Mouse (Mus musculus): Measurements from ENCODE around the gene Sec14l2. TPM values are rescaled to one million over a fixed set of nuclear protein-coding genes. Genes with fewer than 3 reads are reported as not detected.

Gene Sec14l2
- total RNA-seq, 2 experiments from 2014 or later, result 1.4 to 2.3 TPM

DNA sequence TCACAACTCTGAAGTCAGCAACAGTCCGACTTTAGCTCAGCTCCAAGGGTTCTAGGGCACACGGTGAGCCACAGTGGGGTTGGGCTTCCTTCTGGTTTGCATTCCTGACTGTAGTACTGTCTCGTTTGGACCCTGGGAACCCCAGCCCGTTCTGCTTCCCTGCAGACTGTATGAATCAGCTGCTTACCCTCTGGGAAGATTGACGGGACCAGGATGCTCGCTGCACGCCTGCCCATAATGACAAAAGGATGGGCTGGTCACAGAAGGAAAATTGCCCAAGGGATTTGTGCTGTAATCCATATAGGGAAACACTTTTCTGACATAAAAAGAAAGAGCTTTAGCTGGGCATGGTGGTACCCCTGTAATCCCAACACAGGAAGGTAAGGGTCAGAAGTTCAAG lies 24.4 kb downstream of the Sec14l2 start:
- DNase-seq, result no peak

DNA sequence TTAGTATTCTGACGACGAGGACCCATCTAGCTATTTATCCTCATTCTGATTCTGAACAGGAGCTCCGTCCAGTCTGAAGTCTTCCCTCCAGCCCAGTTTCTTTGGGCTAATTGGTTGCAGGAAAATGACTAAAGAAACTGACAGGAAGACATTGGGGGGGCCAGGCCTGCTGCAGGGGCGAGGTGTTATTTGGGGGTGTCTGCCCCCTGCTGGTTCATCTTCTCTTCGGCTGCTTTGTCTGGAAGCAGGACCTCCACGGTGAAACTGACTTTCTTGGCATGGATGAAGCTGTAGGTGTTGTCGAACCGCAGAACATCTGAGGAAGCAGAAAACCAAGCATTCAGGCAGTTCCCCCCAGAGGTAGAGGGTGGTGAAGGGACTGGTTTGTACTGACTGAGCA lies 25.1 kb downstream of the Sec14l2 start:
- DNase-seq, result no peak

DNA sequence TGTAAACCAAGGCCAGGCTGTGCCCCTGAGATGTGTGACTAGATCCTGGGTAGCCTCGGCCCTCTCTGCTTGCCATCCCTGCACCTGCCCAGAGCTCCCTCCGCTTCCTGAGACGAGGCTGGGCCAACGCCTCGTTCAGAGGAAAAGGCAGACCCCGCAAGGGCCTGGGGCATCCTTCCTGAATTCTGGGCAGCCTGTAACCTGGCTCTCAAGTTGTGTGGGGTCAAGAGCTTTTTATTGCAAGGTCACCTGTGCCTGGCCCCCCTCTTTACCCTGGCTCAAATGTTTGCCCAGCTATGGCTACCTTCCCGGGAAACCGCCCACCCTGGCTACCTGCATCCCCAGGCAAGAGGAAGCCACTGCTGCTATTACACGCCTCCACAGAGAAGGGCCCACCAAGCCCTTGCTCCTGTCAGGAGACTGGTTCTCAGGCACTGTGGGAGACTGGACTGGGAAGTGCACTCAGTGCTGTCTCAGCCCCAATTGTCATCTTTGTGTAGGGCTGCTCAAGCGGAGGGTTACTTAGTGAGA lies 26.1 kb downstream of the Sec14l2 start:
- no peak for DNase-seq

DNA sequence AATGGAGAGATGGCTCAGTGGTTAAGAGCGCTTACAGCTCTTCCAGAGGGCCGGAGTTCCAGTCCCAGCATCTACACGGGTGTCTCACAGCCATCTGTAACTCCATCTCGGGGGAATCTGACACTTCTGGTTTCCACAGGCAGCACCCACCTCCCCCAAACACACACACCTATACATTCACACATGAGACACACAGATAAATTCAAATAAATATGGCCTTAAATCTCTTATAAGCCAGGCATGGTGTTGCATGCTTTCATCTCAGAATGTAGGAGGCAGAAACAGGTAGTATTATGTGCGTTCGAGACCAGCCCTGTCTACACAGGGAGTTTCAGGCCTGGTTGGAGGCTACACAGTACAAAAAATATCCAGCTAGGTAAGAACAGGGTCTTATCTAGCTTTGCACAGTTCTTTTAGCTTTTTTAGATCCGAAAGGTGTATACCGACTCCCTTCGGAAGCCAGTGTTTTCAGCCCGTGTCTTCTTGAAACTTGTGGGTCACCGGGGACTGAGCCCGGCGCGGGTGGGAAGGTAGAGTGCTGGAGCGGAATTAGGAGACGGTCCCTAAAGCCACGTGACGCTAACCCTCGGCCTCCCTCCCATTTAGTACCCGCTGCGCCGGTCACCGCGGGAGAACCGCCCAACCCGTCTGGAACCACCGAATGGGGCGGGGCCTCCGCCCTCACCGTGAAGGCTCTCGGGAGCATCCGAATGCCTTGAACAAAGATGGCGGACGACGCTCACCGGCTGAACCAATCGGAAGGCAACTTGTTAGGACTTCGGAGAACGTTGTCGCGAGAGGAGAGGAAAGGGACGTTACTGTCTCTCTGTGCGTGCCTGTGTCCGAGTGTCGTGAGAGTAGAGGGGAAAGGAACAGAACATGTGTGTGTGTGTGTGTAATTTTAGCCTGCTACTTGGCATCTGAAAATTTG lies 26.9 kb downstream of the Sec14l2 start:
- peak; percentile 96 for DNase-seq

DNA sequence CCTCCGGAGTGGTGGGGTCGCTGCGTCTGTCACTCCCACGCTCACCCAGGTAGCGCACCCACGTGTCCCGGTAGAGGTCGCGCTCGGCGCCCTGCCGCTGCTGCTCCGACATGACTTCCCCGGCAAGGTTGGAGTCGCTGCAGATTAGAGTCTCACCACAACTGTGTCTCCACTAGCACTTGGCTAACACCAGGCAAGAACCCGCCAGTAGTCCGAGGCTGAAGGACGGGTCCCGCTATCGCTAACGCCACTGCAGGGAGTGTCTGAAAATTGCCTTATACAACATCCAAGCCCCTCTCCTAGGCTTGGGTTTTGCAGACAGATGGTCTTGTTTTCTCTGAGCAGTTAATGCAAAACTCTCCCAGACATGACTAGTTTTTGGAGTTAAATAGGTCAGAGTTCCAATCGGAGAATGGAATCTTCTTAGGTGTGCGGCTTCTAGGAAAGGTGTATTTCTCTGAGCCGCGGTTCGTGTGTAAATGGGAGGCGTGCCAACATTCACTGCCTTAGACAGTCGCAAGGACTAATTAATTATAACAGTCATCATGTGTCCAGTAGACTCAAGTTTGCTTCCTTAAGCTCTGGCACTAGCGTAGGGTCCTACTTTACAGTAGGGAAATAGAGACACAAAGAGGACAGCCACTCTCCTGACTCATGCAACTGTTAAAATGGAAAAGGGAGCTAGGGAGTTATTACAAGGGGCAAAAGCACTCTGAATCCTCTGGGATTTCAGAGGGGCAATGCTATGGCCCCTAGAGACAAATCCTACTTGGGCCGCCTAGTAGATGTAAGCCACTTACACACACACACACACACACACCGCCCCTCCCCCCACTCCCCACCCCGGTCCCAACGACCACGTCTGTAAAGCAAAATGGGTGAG lies 27.8 kb downstream of the Sec14l2 start, which contains the start of gene Mtfp1:
Gene Mtfp1, minus strand, starts transcription at position 275 of the 883 bp plus-strand sequence.
- DNase-seq, result peak; percentile 53

DNA sequence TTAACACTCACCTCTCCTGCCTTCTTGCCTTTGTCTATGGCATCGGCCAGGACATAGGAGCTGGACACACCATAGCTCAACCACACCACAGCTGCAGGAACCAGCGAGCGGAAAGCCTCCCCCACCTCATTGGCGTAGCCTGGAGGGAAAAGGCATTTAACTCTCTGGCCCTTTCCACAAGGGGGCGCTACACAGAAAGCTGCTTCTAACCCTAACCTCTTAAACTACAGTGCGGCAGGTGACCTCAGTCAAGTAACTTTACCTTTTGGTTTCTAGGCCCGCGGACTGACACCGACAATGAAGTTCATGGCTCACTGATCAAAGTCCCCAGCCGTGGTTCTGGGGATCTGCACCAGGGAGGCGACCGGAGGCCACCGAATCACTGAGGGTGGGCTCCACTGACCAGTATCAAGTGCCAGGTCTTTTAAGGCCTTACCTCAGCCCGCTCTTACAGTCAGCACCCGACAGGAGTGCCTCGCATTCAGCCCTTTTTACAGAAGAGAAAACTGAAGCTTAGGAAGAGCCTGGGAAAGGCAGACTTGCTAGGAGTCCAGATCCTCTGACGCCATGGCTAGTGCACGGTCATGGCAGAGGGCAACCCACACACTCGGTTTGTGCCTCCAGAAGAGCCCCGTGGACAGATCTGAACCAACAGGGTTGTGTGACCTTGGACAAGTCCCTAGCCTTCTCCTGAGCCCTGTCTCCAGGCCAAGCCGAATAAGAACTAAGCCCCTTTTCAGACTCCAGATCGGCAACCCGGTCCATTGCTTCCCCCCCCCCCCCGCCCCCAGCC lies 28.6 kb downstream of the Sec14l2 start:
- peak; percentile 61 for DNase-seq

DNA sequence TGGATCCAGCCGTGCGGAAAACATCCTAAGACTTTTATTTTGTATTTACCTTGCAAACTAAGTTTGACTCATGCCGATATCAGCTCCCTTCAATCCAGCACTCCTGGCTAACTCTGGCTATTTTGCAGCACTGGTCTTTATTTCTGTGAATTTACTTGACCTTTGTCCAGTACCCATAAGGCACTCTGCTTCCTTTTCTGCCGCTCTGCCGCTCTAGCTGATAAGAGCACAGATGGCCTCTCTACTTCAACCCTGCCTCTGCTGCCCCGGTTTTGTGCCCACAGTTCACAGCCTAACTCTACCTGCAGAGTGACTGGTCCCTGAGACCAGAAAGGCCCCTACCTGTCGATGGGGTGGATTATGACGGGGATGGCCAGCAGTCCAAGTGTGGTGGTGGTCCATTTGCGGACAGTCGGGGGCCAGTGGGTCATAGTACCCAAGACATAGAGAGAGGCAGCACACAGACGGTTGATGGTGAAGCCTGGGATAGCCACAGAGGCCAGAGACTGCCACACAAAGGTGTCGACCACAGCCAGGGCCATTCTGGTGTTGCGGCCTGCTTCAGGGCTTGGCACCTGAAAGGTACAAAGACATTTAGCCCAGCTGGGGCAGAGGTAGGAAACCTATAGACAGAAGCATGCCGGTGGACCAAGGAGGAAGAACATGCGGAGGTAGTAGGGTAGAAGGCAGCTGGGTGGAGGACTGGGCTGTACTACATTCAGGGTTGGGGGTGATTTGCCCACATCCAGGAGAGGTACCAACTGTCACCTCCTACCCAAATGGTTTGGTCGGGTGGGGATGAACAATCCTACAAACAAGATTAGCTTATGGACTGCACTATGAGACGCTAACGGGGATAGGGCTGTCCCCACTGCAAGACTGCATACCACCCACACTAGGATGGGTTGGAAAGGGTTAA lies 29.5 kb downstream of the Sec14l2 start:
- no peak for DNase-seq

DNA sequence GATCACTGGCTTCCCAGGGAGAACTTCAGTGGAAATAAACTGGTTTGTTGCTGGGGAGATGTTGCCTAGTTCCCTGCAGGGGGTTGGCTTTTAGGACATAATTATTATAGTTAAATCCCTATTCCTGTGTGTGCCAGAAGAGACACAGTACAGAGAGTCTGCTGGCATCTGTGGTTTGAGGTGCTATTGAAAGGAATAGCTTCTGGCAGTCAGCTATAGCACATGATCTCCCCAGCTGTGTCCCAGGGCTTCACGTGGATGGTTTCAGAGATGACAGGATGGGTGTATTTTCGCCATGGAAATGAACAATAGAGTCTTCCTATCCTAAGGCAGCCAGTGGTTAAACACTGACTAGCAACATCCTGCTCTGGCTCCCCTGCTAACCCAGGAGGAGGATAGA lies 35.9 kb downstream of the Sec14l2 start:
- no peak for DNase-seq

DNA sequence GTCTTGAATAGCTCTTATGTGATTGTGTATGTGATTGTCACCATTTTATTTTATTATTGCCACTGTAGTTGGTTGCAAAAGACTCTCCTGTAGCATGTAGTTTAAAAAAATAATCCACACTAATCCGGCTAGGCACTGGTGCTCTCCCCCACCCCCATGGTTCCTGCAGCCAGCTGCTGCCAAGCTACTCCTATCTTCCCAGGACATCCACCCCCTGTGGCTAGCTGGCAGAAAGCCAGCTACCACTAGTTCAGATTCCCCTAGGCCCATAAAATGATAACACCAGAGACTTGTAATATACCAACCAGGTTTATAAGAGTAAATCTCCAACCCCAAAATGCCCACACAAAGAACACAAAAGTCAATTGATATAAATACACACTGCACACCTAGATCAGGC lies 37.0 kb downstream of the Sec14l2 start:
- no peak for DNase-seq

DNA sequence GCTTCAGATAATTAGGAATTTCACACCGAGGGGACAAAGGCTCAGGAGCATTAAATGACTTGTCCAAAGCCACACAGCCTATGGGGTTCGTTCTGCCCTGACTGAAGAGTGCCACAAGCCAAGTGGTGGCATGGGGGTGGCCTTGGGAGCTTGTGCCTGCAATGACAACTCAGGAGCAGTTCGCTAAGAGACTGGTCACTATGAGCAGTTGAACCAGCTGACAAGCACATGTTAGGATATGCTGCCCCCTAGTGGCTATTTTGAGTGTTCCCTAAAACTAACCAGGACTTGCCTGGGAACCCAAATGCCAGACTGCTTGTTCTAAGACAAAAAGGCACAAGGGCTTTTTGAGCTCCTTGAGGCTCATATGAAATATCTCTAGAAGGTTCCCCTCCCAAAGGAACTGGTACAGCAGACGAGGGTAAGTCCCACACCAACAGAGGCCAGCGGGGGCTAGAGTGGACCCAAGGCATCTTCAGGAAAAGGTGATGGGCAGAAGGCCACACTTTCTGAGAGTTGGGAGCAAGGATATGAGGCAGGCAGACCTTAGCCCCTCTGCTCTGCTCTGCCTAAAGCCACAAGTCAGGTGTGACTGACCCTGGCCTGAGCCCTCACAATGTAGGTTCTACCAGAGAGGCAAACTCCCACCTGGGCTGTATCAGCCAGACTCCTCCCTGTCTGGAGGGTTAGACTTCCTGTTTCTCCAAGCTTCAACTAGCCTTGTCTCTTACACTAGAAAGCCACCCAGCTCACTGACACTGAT lies 39.7 kb downstream of the Sec14l2 start:
- DNase-seq, result peak; percentile 45

DNA sequence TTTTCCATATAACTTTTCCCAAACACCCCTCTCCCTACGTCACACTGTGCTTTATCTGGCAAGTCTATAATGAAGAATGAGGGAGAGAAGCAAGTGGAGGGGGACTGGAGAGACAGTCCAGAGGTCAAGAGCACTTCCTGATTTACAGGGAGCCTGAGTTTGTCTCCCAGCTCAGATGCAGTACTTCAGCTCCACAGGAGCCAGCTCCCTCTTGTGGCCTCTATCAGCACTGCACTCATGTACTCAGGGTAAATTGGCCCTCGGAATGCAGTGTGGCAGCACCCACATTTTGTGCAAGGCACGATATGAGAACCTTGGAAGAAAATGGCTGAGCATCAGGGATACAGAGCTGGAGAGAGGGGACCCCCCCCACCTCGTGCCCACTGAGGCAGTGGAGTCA lies 43.0 kb downstream of the Sec14l2 start:
- DNase-seq, result peak; percentile 58

DNA sequence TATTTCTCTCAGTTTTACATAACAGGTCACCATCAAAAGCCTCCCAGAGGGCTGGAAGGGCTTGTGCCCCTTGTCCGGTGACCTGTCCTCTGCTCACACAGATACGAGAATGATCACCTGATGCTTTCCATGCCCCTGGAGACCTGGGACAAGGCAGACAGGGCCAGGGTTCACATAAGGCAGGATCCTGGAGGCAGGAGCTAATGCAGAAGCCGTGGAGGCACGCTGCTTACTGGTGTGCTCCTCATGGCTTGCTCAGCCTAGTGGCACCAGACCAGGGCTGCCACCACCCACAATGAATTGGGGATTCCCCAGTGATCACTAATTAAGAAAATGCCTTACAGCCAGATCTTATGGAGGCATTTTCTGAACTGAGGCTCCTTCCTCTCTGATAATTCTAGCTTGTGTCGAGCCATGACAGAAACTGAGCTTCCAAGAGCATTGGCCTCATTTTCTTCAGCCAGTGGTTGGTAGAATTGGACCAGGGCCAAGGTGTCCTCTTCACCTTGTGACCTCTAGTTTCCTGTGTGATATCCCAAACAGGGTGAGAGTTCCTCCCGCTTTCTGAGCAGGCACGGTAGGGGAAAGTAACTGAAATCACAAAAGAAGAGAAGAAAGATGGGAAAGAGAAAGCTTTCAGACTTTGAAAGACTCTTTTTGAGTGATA lies 44.8 kb downstream of the Sec14l2 start:
- no peak for DNase-seq

DNA sequence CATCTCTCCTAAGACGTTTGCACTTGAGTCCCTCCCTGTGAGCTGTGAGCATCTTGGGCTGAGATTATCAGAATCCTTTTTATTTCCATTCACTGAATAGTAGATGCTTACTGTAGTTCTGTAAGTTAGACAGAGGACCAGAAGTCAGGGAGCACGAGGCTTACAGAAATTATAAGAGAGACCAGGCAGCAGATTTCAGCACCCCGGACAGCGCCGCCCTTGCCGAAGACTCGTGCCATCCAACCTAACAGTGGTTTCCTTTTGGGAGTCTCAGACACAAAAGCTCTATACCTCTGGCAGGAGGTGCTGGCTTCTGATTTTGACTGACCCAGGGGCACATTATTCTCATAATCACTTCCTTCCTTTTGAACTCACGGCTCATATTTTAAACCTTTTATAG lies 46.6 kb downstream of the Sec14l2 start:
- peak; percentile 64 for DNase-seq

DNA sequence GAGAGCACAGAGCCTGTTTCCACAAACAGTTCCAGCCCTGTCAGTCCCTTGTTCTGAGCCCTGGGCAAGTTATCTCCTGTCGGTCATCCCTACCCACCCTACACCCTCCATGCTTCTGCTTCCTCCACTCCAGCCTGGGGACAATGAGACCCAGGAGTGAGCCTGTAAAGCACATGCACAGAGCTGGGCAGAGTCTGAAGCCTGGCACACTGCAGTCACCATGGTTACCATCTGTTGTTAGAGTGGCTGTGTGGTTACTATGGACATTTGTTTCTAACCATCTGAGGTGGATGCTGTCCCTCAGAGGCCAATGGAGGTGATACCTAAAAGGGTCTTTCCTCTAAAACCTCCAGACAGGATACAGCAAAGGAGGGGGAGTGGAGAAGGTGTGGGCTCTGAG lies 53.6 kb downstream of the Sec14l2 start:
- DNase-seq, result no peak

DNA sequence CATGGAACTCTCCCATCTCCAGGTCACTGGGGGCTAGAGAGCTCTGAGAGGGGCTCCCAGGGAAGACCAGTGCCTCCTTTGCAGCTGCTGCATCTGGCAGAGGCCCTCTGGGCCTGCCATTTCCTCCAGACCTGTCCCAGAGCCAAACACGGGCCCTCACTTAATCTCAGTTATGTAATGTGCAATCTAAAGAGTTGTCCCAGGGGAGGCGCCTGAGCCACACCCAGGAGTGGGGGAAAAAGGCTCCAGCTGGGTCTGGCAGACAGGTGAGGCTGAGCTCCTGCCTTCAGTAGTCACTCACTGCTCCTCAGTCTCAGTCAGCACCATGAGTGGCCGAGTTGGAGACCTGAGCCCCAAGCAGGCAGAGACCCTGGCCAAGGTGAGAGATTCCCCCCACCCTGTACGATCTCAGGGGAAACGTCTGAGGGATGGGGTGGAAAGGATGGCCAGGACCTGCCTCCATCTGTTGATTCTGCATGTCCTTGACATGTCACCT lies 58.5 kb downstream of the Sec14l2 start, which contains the start of gene Sec14l3:
Gene Sec14l3, plus strand, starts transcription at position 215 of the 496 bp plus-strand sequence.
- no peak for DNase-seq

DNA sequence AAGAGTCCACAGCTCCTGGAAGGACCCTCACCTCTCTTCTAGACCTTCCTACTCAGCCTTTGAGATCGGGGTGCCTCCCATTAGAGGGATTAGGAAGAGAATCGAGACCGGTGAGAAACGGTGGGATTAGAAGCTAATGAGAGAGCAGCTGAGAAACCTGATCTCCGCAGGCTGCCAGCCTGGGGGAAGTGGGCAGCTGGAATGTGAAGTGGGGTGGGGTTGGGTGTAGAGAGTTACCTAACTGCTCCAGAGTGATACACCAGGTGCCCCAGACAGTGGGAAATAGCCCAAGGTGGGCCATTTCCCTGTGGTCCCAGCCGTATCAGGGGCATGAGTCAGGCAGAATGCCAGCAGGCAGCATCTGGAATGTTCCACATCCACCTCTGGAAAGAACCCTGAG lies 60.2 kb downstream of the Sec14l2 start:
- DNase-seq, result no peak

DNA sequence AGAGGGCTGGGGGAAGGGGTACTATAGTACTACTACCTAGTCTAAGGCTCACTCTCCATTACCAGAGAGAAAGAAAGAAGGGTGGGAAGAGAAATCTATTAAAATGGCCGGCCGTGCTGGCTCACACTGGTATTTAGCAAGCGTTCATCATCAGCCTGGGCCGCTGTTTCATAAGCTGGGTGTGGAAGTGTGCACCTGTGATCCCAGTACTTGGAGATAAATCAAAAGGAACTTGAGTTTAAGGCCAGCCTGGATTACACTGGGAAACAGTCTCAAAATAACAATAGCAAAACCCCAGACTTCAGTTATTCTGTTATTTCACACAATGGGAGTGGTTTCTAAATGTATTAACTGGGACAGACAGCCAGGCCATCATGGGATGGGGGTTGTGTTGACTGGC lies 60.7 kb downstream of the Sec14l2 start:
- DNase-seq, result no peak

DNA sequence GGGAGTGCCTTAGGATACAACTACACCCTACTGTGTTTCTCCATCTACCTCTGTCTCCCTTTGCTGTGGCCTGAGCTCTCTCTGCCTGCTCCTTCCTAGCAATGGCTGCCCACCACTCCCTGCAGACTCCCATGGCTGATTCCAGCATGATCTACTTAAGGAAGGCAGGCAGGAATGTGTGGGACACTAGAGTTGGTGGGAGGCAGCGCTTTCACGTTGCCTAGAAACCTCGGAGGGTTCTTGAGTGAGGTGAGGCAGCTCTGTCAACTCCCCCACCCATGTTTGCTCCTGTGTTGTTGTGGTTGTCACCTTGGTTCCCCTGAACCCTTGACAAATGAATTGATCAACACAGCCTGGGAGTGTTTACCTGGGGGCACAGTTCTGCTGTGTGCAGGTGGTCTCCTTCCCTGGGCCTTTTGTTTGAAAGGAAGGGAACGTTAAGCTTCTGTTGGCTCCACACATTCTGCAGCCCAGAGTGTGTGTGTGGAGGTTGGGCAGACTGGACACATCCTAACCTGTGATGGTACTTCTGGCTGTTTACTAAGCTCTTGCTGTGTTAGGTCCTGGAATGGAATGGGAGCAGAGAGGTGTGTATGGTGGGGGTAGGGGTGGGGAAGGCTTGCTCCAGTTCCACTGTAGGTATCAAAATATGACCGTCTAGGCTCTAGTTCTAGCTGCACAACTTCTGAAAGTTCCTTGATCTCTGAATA lies 62.2 kb downstream of the Sec14l2 start:
- DNase-seq, result no peak

Data from gastrocnemius, postnatal 10 days (tissue).